Mouse (Mus musculus) olfactory bulb, adult 2 months (tissue): ENCODE results near the gene Hnf1a. TPM values are rescaled to one million over a fixed set of nuclear protein-coding genes. Genes with fewer than 3 reads are reported as not detected.

ENCODE experiments used
- H3K27ac ChIP-seq: fragments of 200-500 bp; 2 replicates; pipeline ENCODE4 v1.5.1; 2012; ENCODE audit warnings: low read depth, low read length; ENCODE audit not compliant: insufficient read depth
- H3K4me1 ChIP-seq: fragments of 200-500 bp; 2 replicates; pipeline ENCODE4 v1.6.1; 2012; ENCODE audit warnings: low read length; ENCODE audit not compliant: control insufficient read depth, insufficient read depth
- H3K4me3 ChIP-seq: fragments of 200-500 bp; 2 replicates; pipeline ENCODE4 v1.5.1; 2012; ENCODE audit warnings: mild to moderate bottlenecking, low read depth, low read length, moderate library complexity; ENCODE audit not compliant: insufficient read depth
- CTCF ChIP-seq: fragments of 200-500 bp; IDR thresholded peaks from 2 replicates; pipeline ENCODE4 v1.5.1; 2012; ENCODE audit warnings: low read depth, mild to moderate bottlenecking, low read length, moderate library complexity; ENCODE audit not compliant: insufficient read depth
- POLR2A ChIP-seq: fragments of 200-500 bp; IDR thresholded peaks from 2 replicates; pipeline ENCODE4 v1.6.1; 2012; ENCODE audit warnings: mild to moderate bottlenecking, low read depth, low read length, moderate library complexity; ENCODE audit not compliant: insufficient read depth
- WGBS: fragments of 180-500 bp; shearing (Covaris S2); methylation state at CpG from one replicate; pipeline ENCODE4 v1.1.7; 2018; 5-methylcytosine and 5-hydroxymethylcytosine counted together
- polyA plus RNA-seq: library from polyadenylated mRNA; stranded (reverse); fragments of >200 nt; gene quantifications from 2 replicates; pipeline ENCODE4 v1.2.4, GENCODE M21; 2012; ENCODE audit warnings: low replicate concordance; ENCODE audit not compliant: missing spikeins, insufficient read depth, insufficient read length

Hnf1a gene
- not detected in 2 replicates for polyA plus RNA-seq

DNA sequence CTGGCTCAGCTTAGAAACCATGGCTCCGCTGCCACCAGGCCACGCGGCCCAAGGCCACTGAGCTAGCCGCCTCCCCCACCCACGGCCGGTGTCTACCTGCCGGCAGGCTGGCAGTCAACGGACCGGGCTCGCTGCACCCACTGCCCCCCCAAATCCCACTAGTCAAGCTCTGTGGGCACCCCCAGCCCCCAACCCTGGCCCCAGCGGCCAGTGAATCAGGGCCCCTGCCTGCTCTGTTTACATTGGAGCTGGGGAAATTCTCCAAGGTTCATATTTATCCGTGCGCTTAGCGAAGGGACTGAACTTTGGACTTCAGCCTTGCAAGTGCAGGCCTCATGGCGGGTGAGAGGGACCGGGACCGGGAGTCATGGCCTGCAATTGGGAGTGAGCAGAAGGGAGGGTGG lies at the start of gene Hnf1a:
Gene Hnf1a (minus strand): TSS at position 271 of the 404 bp plus-strand sequence.
- TF ChIP-seq POLR2A (no peak), CTCF (no peak)
- H3K27ac ChIP-seq, result no peak within 1 kb of the TSS
- WGBS, result 86% methylated on average over 17 of the region's 17 CpGs
- no peak within 1 kb of the TSS for H3K4me3 ChIP-seq
- peaks cover 31% of the 10 kb centered on the region for H3K4me1 ChIP-seq

DNA sequence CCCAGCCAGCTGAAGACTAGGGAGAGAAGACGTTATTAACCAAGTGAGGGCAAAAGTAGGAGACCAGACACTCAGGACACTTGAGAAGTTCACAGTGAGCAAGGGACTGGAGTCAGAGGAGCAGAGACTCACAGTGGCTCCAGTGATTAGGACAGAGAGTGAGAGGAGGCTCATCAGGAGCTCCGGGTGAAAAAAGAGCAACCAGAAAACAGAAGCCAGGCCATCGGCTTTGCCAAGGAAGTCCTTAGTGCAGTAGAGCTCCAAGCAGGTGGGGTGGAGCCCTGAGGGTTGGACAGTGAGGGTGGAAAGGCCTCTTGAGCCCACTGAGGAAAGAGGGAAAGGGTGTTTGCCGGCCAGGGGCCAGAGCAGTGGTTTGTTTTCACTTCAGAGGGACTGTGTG lies 47.9 kb upstream of the Hnf1a start:
- 46% methylated on average over 4 of the region's 4 CpGs for WGBS
- H3K4me1 ChIP-seq, result peaks cover 8% of the 10 kb centered on the region
- no peak overlapping the region for H3K27ac ChIP-seq
- TF ChIP-seq POLR2A, result no peak
- TF ChIP-seq CTCF, result no peak
- no peak overlapping the region for H3K4me3 ChIP-seq

DNA sequence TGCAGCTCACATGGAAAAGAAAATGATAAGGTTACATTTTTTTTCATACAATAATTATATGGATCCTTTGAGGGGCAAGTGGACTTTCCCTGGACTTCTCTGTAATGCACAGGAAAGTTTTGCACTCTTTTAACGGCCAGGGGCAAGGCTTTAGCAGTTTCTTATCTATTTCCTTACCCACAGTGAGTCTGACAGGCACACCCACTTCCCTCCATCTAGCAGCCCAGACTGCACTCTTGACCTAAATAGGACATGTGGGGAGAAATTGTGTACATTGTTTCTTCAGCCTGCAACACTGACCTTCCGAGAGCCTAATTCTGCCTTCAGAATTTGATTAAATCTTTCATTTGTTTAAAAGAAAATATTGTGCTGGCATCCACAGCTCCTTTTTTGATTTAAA lies 47.4 kb upstream of the Hnf1a start:
- peaks cover 10% of the 10 kb centered on the region for H3K4me1 ChIP-seq
- no peak for TF ChIP-seq POLR2A
- no peak for TF ChIP-seq CTCF
- no peak overlapping the region for H3K4me3 ChIP-seq
- no peak overlapping the region for H3K27ac ChIP-seq
- 49% methylated on average over 2 of the region's 2 CpGs for WGBS

DNA sequence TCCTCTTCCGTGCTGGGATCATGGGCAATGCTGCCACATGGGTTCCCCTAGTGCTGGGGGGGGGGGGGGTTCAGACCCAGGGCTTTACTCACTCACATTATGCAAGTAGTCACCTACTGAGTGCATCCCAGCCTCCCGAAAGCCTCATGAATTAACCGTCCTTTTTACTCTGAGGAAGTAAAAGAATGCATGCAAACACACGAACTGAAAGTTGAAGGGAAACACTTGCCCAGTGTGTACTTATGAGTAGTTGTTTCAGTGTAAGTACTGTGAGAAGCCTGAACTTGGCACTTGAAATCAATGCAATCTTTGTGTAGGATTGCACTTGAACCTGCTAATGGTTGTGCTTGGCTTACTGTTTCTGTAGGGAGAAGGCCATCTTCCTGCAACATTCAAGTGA lies 44.2 kb upstream of the Hnf1a start:
- TF ChIP-seq POLR2A, result no peak
- TF ChIP-seq CTCF, result no peak
- 39% methylated on average over 4 of the region's 4 CpGs for WGBS
- no peak overlapping the region for H3K27ac ChIP-seq

DNA sequence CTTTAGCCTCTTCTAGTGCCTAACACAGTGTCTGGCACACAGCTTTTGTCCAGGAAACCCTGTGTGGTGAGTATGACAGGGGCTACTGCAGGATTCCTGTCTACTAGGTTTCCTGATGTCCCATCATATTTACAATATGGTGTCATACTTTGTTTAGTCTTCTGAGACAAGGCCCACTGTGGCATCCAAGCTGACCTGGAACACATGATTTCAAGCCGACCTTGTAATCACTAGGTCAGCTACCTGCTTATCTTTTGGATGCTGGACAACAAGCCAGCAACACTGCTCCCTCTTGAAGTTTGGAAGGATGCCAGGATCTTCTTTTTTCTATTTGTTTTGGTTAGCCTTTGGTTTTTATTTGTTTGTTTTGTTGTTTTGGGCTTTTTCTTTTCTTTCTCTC lies 43.7 kb upstream of the Hnf1a start:
- Histone ChIP-seq H3K4me1 (peaks cover 17% of the 10 kb centered on the region), H3K4me3 (no peak overlapping the region), H3K27ac (no peak overlapping the region)
- WGBS, result 41% methylated on average over 1 of the region's 1 CpGs
- no peak for TF ChIP-seq CTCF

More for the DNA sequence above, 44.2 kb upstream of the Hnf1a start:
- Histone ChIP-seq H3K4me3 (no peak overlapping the region), H3K4me1 (peaks cover 17% of the 10 kb centered on the region)

DNA sequence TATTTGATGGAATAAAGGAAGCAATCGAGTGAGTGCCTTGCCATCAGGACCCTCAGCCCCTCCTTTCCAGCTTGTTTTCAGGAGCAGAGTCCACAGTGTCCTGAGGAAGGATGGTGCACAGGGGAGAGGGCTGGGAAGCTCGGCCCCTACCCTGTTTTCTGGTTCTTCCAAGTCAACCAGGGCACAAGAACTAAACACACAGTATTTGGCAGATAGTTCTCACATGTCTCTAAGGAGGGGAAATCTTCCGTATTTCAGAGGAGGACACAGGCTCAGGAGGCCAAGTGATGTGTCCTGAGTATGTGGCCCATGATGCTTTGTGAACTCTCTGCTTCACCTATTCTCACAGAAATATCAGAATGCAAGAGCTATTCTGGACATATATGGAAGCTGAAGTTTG lies 42.5 kb upstream of the Hnf1a start:
- 57% methylated on average over 3 of the region's 3 CpGs for WGBS
- no peak overlapping the region for H3K27ac ChIP-seq
- peaks cover 14% of the 10 kb centered on the region for H3K4me1 ChIP-seq
- TF ChIP-seq CTCF, result no peak
- no peak for TF ChIP-seq POLR2A
- H3K4me3 ChIP-seq, result no peak overlapping the region

DNA sequence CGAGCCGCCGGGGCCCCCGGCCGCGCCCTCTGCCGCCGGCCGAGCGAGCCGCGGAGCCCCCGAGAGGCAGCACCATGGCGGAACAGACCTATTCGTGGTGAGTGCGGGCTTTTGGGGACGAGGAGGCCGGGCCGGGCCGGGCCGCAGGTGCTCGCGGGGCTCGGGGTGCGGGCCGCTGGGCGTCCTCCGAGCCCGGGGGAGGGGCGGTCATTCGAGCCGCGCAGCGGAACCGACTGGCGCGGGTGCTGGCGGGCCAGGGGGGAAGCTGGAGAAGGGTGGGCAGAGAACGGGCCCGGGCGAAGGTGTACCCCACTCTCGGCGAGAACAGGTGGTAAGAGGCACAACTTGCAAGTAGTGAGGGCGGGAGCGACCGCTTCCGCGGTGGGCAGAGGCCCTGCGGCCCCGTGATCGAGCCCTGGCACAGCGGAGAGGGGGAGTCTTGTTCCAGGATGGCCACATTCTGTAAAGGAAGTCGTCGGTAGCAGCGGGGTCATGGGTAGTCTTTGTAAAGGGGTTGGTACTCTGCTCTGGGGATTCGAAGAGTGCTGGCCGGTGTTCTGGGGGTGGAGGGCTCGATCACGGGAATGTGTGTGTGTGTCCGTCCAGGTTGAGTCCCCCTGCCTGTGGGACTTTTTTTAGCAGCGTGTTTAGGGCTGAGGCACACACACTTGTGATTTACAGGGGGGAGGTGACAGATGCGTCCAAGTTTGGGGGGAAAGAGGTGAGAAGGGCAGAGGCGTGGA lies 40.8 kb upstream of the Hnf1a start:
- TF ChIP-seq CTCF, result no peak
- no peak for TF ChIP-seq POLR2A
- under 1% methylated on average over 63 of the region's 63 CpGs for WGBS
- Histone ChIP-seq H3K27ac (peak overlapping the region; percentile 50; the same call in 1 of the 2 replicates), H3K4me1 (peaks cover 27% of the 10 kb centered on the region), H3K4me3 (peak overlapping the region; percentile 73)

DNA sequence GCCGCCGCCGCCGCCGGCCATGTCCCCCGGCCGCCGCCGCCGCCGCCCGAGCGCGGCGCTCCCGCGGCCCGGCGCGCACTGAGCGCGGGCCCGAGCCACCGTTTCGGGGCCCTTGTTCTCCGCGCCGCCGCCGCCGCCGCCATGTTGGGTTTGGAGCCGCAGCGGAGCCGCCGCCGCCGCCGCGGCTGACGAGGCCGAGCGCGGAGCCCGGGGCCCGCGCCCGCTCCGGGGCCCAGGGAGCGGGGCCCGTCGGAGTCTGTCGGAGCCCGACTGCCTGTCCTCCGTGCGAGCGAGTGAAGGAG lies 40.3 kb upstream of the Hnf1a start:
- TF ChIP-seq POLR2A (no peak), CTCF (no peak)
- Histone ChIP-seq H3K27ac (0 out of 2 replicates have a peak overlapping the region, but pooled peaks have one; percentile 50), H3K4me1 (peaks cover 27% of the 10 kb centered on the region), H3K4me3 (peak overlapping the region; percentile 73)
- WGBS, result 7% methylated on average over 53 of the region's 57 CpGs

DNA sequence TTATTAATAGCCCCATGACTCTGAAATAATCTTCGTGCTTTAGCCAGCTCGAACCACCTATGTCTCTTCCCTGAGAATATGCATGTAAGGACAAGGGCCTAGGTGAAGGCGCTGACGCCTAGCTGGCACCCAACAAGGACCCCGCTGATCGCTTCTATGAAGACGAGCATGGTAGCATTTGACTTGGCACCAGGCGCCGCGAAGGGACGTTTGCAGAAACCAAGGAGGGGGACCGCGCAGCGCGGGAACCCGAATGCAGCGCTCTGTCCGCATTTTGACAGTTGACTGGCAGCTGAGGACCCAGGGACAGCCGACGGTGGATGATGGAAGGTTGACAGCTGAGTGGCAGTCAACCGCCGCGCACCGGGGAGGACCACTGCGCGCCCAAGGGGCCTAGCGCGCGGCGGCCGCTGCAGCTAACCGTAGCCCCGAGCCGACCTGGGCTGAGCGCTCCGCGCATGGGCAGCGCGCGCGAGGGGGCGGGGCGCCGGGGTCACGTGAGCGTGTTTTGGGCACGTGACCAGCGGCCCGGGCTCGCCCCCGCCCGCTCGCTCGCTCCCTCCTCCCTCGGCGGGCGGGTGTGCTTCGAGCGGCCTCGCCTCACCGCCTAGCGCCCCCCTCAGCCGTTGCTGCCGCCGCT lies 39.8 kb upstream of the Hnf1a start, which contains the start of gene Sppl3:
Gene Sppl3 (plus strand): TSS at position 561 of the 640 bp plus-strand sequence.
- TF ChIP-seq CTCF, result 0 out of 2 replicates have a peak, but pooled peaks have one; percentile 8
- TF ChIP-seq POLR2A, result peak; percentile 99
- H3K27ac ChIP-seq, result peak within 1 kb of the TSS; percentile 86
- H3K4me3 ChIP-seq, result peak within 1 kb of the TSS; percentile 73
- WGBS, result under 1% methylated on average over 62 of the region's 65 CpGs
- peaks cover 27% of the 10 kb centered on the region for H3K4me1 ChIP-seq
